Mouse (Mus musculus): Measurements from ENCODE around the gene Srrm3.

- TF ChIP-seq POLR2A (IDR thresholded peaks at IDR 0.05; ENCODE audit: borderline replicate concordance, low read depth, low read length) (no peak), CTCF (IDR thresholded peaks at IDR 0.05; ENCODE audit: low read depth, low read length) (no peak)
Measured at GRCm38 (mm10) chr5:135852421-135852820, 45.7 kb downstream of the Srrm3 start.
